Mouse (Mus musculus): Measurements from ENCODE around the gene Cdk2ap2.
"Not testable (repeated sequence)": the region's sequence is repeated elsewhere in the genome, so short reads cannot be mapped to it uniquely, and the experiment has no call there.

Cdk2ap2 gene

DNA sequence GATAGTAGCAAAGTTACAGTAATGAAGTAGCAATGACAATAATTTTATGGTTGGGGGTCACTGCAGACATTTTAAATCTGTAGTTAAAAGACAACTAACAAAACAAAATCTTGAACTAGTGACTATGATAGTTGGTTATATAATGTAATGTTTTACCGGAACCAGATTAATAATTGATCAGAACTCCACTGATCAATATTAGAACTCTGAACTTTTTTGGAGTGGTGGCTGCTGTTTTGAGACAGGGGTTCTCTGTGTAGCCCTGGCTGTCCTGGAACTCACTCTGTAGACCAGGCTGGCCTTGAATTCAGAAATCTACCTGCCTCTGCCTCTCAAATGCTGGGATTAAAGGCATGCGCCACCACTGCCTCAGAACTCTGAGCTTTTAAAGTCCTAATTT lies 28.7 kb upstream of the Cdk2ap2 start:
- not testable (repeated sequence) for DNase-seq (ENCODE audit: low spot score)

DNA sequence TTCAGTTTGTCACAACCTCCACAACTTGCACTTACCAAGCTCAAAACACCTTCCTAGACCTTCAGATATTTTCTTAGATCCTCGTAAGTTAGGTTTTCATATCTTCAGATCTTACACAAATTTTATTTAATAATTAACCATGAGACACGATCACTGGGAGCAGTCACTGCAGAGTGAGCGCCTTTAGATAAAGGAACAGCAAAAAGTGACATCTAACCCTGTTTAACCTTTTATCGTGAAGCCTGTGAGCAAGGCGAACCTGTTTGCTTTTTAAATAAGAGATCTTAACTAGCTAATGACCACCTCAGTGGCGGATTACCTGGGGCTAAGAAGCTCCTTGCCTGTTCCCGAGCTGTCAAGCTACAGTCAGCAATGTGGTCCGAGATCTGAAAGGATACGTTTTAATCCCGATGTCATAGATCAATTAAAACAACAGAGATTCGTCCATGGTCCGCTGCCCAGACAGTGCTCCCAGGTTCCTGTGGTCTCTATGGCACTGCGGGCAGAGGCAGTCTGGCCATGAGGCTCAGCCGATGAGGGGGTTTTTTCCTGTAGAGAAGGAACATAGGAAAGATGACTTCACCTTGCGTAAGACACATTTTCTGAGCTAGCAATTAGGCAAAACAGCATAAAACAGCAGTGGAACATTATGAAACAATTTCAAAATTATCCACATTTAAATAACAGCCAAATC lies 28.1 kb upstream of the Cdk2ap2 start:
- no peak for DNase-seq (ENCODE audit: low spot score)

DNA sequence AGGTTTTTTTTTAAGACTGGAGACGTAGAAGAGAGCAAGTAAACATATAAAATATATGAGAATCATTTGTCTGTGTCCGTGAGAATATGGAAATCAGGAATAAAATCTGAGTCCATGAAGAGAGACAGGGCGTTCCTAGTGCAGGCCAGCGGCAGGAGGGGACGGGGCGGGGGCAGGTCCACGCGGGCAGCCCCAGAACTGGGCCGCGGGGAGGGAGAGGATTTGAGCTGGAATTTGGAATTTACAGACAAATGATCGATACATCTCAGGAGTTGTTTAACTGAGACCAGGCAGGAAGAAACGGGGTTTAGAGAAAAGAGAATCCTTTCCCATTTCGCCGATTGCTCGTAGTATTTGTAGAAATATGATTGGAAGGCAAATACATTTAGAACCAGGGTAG lies 26.7 kb upstream of the Cdk2ap2 start:
- DNase-seq (ENCODE audit: low spot score): no peak

DNA sequence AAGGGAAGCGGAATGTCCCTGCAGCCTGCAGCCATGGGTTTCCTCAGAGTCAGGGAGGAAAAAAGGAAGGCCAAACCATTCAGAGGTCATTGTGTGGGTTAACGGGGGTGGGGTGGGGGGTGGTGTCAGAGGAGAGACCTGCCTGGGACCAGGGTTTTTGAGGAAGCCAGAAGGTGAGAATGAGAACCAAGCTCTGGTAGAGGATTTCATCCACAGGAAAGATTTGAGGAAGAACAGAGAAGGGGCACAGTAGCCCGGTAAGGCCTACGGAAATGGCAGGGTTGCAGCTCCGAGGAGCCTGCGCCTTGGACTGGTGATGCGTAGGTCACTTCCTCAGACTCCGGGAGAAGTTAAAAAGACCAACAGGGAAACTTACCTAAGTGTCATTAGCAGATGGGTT lies 26.2 kb upstream of the Cdk2ap2 start:
- no peak for DNase-seq (ENCODE audit: low spot score)

DNA sequence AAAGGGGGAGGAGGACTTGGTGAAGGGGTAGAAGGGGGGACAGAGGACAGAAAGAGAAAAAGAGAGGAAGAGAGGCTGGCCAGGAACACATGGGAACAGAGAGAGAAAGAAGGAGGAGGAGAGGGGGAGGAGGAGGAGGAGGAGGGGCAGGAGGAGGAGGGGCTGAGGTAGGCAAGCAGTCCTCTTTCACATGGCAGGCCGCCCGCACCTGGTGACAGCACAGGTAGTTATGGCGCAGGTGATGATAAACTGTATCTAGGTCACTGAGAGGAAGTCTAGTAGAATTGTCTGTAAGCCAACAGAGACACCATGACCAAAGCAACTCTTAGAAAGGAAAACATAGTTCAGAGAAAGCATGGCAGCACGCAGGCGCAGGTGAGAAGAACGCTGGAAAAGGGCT lies 25.6 kb upstream of the Cdk2ap2 start:
- no peak for DNase-seq (ENCODE audit: low spot score)

DNA sequence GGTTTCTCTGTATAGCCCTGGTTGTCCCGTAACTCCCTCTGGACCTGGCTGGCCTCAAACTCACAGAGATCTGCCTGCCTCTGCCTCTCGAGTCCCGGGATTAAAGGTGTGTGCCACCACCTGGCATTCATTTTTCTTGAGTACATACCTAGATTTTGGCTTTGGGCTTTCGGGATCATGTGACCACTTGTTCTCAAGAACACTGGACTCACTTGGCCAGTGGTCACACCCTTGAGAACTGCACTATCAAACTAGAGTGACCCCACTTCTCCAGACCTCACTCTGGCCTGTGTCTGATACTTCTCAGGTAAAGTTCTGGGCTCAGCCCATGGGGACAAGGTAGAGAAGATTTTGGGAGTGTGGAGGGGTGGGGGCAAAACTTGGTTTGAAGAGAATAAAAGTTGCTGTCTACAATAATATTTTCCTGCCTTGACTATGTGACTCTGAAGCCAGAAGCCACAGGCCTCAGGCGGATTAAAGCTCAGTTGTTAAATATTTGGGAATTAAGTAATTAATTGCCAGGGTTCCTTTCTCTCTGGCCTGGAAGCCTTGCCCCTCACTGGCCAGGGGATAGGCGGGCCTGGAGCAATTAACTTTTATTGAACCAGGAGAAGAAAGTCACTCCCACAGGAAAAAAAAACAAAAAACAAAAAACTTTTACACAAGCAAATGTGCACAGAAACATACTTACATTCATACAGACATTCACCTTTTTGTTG lies 24.1 kb upstream of the Cdk2ap2 start:
- DNase-seq (ENCODE audit: low spot score): no peak

DNA sequence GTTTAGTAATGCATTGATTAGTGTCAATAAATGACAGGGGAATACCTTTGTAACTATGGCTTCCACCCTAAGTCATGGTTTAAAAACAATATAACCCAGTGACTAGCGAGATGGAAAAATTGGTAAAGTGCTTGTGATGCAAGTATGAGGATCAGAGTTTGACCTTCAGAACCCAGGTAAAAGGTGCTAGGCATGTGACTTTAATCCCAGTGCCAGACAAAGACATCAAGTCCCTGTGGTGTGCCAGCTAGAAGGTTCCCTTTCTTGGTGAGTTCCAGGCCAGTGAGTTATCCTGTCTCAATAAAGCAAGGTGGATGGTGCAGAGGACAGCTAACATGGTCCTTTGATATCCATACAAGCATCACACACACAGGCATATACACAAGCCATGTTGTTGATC lies 21.5 kb upstream of the Cdk2ap2 start:
- DNase-seq (ENCODE audit: low spot score): no peak

DNA sequence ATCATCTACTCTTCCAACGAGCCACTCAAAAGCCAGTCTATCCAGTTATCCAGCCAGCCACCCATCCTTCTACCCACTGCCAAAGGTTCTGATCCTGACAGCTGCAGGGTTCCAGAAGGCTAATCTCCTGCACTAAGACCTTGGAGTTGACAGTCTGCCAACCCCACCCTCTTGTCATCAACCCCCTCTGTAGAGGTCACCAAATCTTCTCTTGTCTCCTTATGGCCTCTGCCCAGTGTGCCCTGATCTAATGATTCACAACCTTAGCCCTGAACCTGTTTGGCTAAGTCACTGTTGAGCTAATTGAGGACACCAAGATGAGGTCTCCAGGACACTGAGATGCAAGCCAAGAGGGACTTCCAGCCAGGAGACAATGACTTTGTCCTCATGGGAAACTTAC lies 17.4 kb upstream of the Cdk2ap2 start:
- no peak for DNase-seq (ENCODE audit: low spot score)

DNA sequence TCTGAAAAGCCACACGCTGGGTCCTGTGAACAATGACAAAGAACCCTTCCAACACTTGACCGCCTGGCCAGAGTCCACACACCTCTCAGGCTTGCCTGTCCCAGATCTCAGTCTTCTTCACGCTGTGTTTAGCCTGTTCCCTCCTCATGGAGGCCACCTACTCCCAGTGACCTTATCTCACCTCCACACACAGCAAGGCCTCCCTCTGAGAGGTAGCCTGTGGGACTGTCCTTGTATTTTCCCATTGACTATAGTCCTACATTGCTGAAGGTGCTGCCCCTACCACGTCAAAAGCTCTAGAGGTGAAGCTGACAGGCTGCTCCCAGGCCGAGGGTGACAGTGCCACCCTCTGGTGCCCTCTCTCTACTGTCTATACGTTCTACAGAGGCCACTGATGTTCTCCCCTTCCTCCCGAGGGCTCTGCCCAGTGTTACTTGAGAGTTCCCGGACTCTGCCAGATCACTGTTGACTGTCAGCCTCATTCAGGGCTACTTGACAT lies 16.4 kb upstream of the Cdk2ap2 start:
- DNase-seq (ENCODE audit: low spot score): no peak

DNA sequence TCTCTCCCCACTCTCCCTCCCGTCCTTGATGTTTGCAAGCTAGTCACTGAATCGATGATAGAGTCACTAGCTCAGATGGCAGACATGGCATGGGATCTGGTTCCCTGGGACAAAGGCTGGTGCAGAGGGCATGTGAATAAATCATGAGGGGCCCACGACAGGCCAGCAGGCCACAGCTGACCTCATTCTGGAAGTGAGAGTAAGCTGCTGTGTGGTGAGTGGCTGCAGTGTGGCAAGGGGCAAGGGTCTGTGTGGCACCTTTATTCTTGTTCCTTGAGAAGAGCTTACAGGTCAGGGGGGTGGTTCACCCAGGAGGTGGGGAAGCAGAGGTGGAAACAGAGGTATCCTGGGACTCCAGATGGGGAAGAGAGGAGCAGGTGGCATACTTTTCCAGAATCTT lies 15.6 kb upstream of the Cdk2ap2 start, which contains the start of gene Cabp2:
Gene Cabp2 (plus strand): TSS at position 185 of the 400 bp plus-strand sequence.
- DNase-seq (ENCODE audit: low spot score): no peak

DNA sequence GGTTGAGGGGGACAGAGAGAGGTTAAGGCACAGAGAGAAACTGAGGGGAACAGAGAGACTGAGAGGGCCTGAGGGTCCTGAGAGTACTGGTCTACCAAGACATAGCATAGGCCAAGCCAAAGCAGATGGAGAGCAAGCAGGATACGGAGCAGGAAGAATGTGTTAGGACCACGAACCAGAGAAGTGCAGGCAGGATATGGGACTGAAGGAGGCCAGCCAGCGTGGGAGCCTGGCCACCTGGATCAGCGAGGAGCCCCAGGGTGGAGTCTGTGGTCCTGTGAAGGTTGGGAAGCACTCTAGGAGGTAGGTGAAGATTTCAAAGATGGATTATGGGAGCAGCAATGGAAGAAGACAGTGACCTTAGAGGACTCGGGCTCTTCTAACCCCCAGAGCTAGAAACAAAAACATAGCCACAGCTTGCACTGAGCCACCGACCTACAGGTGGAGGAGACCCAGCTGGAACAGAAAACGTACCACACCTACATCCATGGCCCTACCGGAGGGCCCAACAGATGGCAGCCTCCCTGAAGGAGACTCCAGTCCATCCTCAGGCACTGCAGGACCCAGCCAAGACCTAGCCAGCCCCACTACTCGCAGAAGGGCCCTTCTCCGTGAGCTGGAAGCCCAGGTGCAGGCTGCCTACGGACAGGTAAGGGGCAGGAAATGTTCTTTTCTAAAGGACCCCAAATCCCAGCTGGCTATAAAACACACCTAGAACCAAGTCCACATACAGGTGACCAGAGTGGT lies 14.6 kb upstream of the Cdk2ap2 start:
- DNase-seq (ENCODE audit: low spot score): no peak

DNA sequence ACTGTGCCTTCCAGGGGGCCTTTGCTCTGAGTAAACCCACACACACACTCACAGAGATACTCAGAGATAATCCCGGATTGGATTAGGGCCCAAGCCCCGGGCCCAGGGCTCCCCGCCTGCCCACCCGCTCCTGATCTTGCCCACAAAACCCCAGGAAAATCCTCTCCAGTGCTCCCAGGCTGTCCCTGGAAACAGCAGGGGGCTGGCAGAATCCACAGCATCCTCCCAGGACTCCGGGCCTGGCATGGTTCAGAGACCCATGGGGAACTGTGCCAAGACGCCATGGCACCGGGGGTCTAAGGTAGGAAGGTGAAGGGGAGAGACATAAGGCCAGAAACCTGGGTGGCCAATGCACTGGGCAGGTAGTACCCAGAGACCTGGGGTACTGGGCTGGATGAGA lies 13.7 kb upstream of the Cdk2ap2 start:
- no peak for DNase-seq (ENCODE audit: low spot score)

DNA sequence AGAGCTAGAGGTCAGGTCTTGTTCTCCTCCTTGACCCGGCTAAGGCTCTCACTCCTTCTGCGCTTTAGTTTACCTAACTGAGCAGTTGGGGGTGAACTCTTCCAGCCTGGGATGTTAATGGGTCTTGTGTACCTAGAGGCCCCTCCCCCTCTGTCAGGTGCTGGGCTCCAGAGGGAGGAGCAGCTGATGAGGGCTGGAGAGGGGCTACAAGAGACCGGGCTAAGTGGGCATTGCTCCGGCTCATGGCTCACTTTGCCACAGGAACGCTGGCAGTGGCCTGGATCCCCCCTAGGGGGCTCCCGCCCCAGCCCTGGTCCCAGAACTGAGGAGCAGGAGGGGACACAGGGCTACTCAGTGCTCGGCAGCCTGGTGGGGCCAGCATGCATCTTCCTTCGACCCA lies 13.2 kb upstream of the Cdk2ap2 start:
- DNase-seq (ENCODE audit: low spot score): no peak

DNA sequence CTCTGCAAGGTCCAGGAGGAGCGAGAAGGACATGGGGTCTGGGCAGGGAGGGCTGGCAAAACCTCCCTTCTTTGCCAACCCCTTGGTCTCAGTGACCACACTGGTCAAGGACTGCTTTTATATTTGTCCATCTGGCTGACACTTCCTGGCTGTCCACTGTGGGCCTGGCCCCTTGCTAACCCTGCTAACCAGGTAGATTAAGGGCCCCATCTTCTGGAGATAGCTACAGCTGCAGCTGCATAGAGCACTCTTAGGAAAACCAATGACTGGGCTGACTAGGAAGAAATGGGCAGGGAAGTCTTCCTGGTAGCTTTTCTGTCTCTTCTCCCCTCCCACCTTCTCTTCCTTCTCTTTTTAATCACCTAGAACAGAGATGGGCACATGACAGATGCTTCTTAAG lies 12.0 kb upstream of the Cdk2ap2 start:
- DNase-seq (ENCODE audit: low spot score): no peak

DNA sequence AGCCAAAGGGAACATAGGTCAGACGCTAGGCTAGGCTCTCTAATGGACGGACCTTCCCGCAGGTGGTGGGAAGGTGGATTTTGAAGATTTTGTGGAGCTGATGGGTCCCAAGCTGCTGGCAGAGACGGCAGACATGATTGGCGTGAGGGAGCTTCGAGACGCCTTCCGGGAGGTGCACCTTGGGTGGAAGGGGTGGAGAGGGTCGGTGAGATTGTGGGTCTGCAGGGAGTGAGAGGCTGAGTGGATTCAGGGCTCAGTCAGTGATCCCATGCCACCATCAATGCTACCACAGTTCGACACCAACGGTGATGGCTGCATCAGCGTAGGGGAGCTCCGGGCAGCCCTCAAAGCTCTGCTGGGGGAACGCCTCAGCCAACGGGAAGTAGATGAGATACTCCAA lies 10.8 kb upstream of the Cdk2ap2 start:
- no peak for DNase-seq (ENCODE audit: low spot score)

DNA sequence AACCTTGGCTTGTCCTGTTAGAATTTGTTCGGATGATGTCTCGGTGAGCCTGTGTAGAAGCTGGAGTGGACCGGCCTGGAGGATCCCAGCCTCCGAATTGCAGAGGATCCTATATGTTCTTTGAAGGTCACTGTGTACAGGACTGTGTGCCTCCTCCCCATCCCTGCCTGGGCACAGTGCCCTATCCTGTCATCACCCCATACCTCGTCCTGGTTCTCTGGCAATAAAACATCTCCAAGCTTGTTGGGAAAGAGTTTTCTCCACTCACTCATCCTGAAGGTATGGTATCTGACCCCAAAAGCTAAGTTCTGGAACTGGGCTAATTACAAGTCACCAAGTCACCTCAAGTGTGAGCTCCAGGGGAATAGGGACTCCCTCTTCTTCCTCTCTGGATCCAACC lies 9.9 kb upstream of the Cdk2ap2 start:
- DNase-seq (ENCODE audit: low spot score): no peak

DNA sequence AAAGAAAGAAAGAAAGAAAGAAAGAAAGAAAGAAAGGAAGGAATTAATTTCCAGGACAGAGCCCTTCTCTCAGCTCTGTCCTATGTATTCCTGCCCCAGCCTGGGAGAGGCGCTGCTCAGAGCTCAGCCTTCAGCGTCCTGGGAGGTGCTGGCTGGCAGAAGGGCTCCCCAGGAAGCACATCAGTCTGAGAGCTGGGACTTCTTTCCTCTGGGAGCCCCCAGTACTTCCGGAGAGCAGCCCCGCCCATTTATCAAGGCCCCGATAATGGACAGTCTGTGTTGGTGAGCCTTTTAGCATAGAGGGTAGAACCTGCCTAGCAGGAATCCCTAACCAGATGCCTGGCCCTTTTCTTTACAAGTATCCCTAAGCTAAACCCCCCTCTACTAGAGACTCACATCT lies 8.8 kb upstream of the Cdk2ap2 start:
- no peak for DNase-seq (ENCODE audit: low spot score)

DNA sequence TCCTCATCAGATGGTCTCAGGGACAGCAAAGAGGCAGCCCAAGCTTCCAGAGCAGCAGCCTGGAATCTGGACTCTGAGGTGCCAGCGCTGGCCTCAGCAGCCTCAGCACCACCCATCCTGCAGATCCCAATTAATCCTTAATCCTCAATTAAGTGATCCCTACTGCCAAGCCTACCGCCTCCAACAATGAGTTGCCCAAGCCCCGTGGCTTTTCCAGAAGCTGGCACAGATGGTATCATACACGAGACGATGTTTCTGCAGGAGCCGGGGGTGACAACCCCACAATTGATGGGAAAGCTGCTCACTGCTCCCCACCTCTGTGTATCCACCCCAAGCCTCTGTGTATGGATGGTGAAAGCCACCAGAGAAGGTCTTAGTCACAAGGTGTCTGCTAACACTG lies 7.9 kb upstream of the Cdk2ap2 start:
- no peak for DNase-seq (ENCODE audit: low spot score)

DNA sequence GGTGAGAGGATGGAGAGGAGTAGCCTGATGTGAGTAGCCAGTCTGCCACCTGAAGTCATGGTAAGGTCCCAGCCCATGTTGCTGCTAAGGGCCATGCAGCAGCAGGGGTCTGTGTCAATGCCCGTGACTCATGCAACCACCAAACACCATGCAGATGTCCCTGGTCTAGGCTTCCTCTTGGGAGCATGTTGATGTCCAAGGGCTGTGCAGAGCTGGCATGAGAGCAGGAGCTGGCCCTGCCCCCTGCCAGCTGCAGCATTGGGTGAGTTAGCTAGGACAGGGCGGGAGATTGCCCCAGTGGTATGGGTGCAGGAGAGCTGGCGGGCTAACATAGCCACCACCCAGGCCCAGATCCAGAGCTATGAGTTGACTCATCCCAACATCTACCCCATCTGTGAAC lies 6.5 kb upstream of the Cdk2ap2 start:
- DNase-seq (ENCODE audit: low spot score): no peak

DNA sequence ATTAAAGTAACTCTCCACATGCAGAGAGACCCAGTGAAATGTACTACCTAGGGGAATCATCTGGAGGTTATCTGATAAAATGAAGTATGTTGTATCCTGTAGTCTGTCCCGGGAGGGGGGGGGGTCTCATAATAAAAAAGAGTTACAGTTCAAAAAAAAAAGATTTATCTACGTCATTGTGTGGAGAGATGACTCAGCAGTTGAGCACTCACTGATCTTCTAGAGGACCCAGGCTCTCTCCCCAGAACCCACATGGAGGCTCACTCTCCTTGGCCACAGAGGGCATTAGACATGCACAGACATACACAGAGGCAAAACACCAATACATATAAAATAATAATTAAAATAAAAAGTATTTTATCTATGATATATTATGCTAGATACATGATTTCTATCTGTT lies 5.6 kb upstream of the Cdk2ap2 start:
- DNase-seq (ENCODE audit: low spot score): no peak

DNA sequence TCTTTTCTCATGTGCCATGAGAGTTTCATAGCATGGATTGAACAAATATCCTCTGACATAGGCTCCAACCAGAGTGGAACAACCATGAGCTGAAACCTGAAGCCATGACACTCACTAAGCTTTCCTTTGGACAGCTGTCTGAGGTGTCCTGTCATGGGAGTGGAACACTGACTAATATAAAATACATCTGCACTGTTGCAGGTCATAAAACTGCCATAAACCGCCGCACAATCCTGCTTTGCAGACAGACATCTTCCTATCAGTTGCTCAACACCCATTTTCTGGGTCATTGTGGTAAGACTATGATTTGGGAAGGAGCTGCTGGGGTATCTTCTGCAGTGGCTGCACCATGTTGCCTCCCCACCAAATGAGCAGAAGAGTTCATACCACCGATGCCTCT lies 4.2 kb upstream of the Cdk2ap2 start:
- DNase-seq (ENCODE audit: low spot score): no peak

DNA sequence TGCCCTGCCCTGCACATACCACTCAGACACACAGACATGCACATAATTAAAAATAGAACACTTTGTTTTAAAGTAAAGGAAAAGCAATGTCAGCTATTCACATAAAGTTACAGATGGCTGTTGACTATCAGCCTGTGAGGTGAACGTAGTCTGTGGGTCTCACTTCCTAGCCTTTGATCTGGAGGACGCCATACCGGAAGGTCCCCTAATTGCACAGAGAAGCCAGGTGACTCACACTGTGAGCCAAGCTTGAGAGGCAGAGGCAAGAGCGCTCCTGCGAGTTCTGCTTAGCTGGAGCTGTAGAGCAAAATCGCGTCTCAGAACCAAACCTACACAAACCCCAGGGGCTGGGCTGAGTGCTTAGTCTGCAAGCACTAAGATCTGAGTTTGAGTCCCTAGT lies 3.2 kb upstream of the Cdk2ap2 start:
- no peak for DNase-seq (ENCODE audit: low spot score)

DNA sequence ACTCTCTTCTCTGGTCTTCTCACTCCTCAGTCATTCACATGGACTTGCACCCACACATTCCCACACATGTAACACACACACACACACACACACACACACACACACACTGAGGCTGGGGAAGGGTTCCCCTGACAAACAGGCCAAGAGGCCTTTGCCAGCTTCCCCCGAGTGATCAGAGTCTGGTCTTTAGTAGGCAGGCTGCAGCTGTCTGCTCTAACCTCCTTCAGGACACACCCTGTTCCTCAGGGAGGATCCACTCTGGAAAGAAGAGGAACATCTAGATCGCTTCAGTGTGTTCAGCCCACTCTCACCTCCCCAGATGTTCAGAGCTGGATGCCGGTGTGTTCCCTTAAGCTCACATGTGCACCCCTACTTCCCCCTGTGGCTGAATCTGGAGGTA lies 2.6 kb upstream of the Cdk2ap2 start:
- no peak for DNase-seq (ENCODE audit: low spot score)
